ENCODE assay signal across 24 mouse cellular contexts in genomic region chr9:118963149-118963548, GRCm38 (mm10). TPM values are rescaled to one million over a fixed set of nuclear protein-coding genes. Genes with fewer than 3 reads are reported as not detected.
A peak's percentile ranks its signal among the peaks of the same experiment; 100 is the strongest.
DNase-seq lines count a peak whose midpoint lies in the region; ATAC-seq and TF ChIP-seq lines count a peak whose summit lies in the region.
"Had no signal": no experiment of that assay in that cellular context is flagged by ENCODE, and none has a peak within 500 bp of the region (broad histone marks: within the 10 kb centered on the region; RNA-seq: fewer than 3 reads in every experiment).

No protein-coding gene starts in this region.

- no peak for ATAC-seq in kidney, embryonic 15.5 days (replicated peaks; ENCODE audit: low FRiP score)
- ATAC-seq in kidney, postnatal 0 days (replicated peaks; ENCODE audit: low FRiP score, low read depth), result no peak
- no peak for ATAC-seq in lung, embryonic 14.5 days (ENCODE audit: insufficient read depth)
- ATAC-seq: CD4-positive, CD25-positive, alpha-beta regulatory T cell, adult 4 months; forebrain, embryonic 14.5 days; forebrain, embryonic 16.5 days had no signal

- H3K4me2 ChIP-seq in kidney, embryonic 15.5 days, result no peak overlapping the region
- H3K4me2 ChIP-seq in kidney, postnatal 0 days (ENCODE audit: low read length), result no peak overlapping the region
- H3K4me2 ChIP-seq in lung, embryonic 14.5 days, result no peak overlapping the region
- H3K4me2 ChIP-seq: embryonic facial prominence, embryonic 12.5 days; forebrain, embryonic 12.5 days had no signal

- no peak overlapping the region for H3K4me3 ChIP-seq in kidney, embryonic 15.5 days (replicated peaks)
- no peak overlapping the region for H3K4me3 ChIP-seq in kidney, postnatal 0 days (replicated peaks; ENCODE audit: low read depth, low read length)
- no peak overlapping the region for H3K4me3 ChIP-seq in lung, embryonic 14.5 days (ENCODE audit: low read depth, low read length)
- H3K4me3 ChIP-seq: embryonic facial prominence, embryonic 10.5 days; embryonic facial prominence, embryonic 12.5 days; forebrain, embryonic 10.5 days; forebrain, embryonic 12.5 days had no signal

- peak overlapping the region; percentile 48 for H3K27ac ChIP-seq in kidney, embryonic 15.5 days
- H3K27ac ChIP-seq in kidney, postnatal 0 days, result no peak overlapping the region; the same call in 1 of the 2 replicates
- peak overlapping the region; percentile 10; the same call in 1 of the 2 replicates for H3K27ac ChIP-seq in lung, embryonic 14.5 days (ENCODE audit: low read depth)
- H3K27ac ChIP-seq: embryonic facial prominence, embryonic 10.5 days; embryonic facial prominence, embryonic 12.5 days; forebrain, embryonic 10.5 days; forebrain, embryonic 12.5 days had no signal

- 46% methylated on average over 9 of the region's 9 CpGs for WGBS in kidney, embryonic 15.5 days
- WGBS in kidney, postnatal 0 days, result 50% methylated on average over 9 of the region's 9 CpGs
- 57% methylated on average over 9 of the region's 9 CpGs for WGBS in lung, embryonic 14.5 days

- DNase-seq in kidney, adult 18-20 months, result no peak
- peak; percentile 52 for DNase-seq in kidney, postnatal 0 days (ENCODE audit: low spot score)
- no peak for DNase-seq in kidney, postnatal 36 days
- DNase-seq in lung, embryonic 14.5 days, result no peak
- DNase-seq in lung, postnatal 14 days, result no peak
- no peak for DNase-seq in cerebellum, adult 8-10 months
- DNase-seq: adrenal gland, adult 2 months; adrenal gland, postnatal 10 days; adrenal gland, postnatal 25 days; B cell, adult 2 months; cerebellum, adult 11 months; cerebellum, adult 18-20 months; cerebellum, adult 9-10 months; cerebellum, postnatal 10 days; cerebellum, postnatal 25 days had no signal

- H3K9me3 ChIP-seq in kidney, embryonic 15.5 days (replicated peaks), result no peaks in the 10 kb centered on the region
- no peaks in the 10 kb centered on the region for H3K9me3 ChIP-seq in kidney, postnatal 0 days (replicated peaks; ENCODE audit: low read length)
- no peaks in the 10 kb centered on the region for H3K9me3 ChIP-seq in lung, embryonic 14.5 days (ENCODE audit: low read depth, low read length)
- H3K9me3 ChIP-seq: forebrain, embryonic 12.5 days had no signal

- H3K27me3 ChIP-seq in kidney, embryonic 15.5 days, result no peaks in the 10 kb centered on the region
- H3K27me3 ChIP-seq in kidney, postnatal 0 days (ENCODE audit: insufficient read depth, low read length), result no peaks in the 10 kb centered on the region
- no peaks in the 10 kb centered on the region for H3K27me3 ChIP-seq in lung, embryonic 14.5 days (ENCODE audit: insufficient read depth, low read length)
- H3K27me3 ChIP-seq: embryonic facial prominence, embryonic 12.5 days; forebrain, embryonic 12.5 days had no signal

- TF ChIP-seq CTCF in kidney, postnatal 0 days (IDR thresholded peaks at IDR 0.05; ENCODE audit: low read depth), result no peak
- TF ChIP-seq CTCF in lung, embryonic 14.5 days (IDR thresholded peaks at IDR 0.05; ENCODE audit: low read depth), result no peak

- peaks cover 33% of the 10 kb centered on the region for H3K36me3 ChIP-seq in kidney, embryonic 15.5 days
- H3K36me3 ChIP-seq in kidney, postnatal 0 days (ENCODE audit: insufficient read depth, low read length), result 0 out of 2 replicates have a peak, but pooled peaks cover 9% of the 10 kb centered on the region
- 0 out of 2 replicates have a peak, but pooled peaks cover 8% of the 10 kb centered on the region for H3K36me3 ChIP-seq in lung, embryonic 14.5 days (ENCODE audit: insufficient read depth)
- H3K36me3 ChIP-seq: forebrain, embryonic 12.5 days; G1E had no signal

- H3K4me1 ChIP-seq in kidney, embryonic 15.5 days, result peaks cover 70% of the 10 kb centered on the region
- peaks cover 44% of the 10 kb centered on the region for H3K4me1 ChIP-seq in kidney, postnatal 0 days (replicated peaks; ENCODE audit: insufficient read depth, low read length)
- peaks cover 11% of the 10 kb centered on the region for H3K4me1 ChIP-seq in lung, embryonic 14.5 days (ENCODE audit: insufficient read depth)

- H3K9ac ChIP-seq in kidney, embryonic 15.5 days, result no peak overlapping the region
- no peak overlapping the region for H3K9ac ChIP-seq in kidney, postnatal 0 days (ENCODE audit: low read depth, low read length)
- H3K9ac ChIP-seq in lung, embryonic 14.5 days, result no peak overlapping the region
- H3K9ac ChIP-seq: embryonic facial prominence, embryonic 12.5 days; forebrain, embryonic 12.5 days had no signal

RNA-seq across cellular contexts. Expression of gene Ctdspl, which starts 36.9 kb away (rescaled TPM):
- polyA plus RNA-seq in kidney, embryonic 15.5 days (2015; fragmentation: Nextera tagmentation; extraction: Ambion mirVana), result 24.9 and 26.2 TPM in 2 replicates
- polyA plus RNA-seq in kidney, postnatal 0 days (2015; fragmentation: Nextera tagmentation; extraction: Ambion mirVana), result 21.9 and 24.2 TPM in 2 replicates
- 20.1 and 22.9 TPM in 2 replicates for polyA plus RNA-seq in lung, embryonic 14.5 days (2014; fragmentation: Nextera tagmentation; extraction: Ambion mirVana)
- polyA plus RNA-seq: G1E had no signal
